Mouse (Mus musculus) MEL (cell line): ENCODE data around the gene Hoxa11. TPM values are rescaled to one million over a fixed set of nuclear protein-coding genes. Genes with fewer than 3 reads are reported as not detected.

Experiments used
- DNase-seq: peaks from one replicate; pipeline ENCODE4 v3.0.0; 2011; ENCODE audit warnings: low read depth, low spot score
- H3K27ac ChIP-seq: 2 replicates; pipeline ENCODE4 v1.5.1; 2012; ENCODE audit warnings: low read depth, mild to moderate bottlenecking, control low read depth, low read length, moderate library complexity; ENCODE audit not compliant: control insufficient read depth
- H3K27me3 ChIP-seq, 2 experiments: fragments of 150-350 bp in 1 of 2; sonication (generic) in 1 of 2; 2 replicates each; pipeline ENCODE4 v1.6.1; 2012; ENCODE audit warnings: low read length in 2 of 2, mild to moderate bottlenecking in 2 of 2, improper control_type of control experiment in 1 of 2, moderate library complexity in 1 of 2; ENCODE audit not compliant: insufficient read depth in 2 of 2, control insufficient read depth in 1 of 2
- H3K36me3 ChIP-seq, 2 experiments: 2 replicates each; pipeline ENCODE4 v1.6.1; 2012 to 2014; ENCODE audit warnings: low read length in 2 of 2, improper control_type of control experiment in 1 of 2, inconsistent platforms in 1 of 2, mild to moderate bottlenecking in 1 of 2; ENCODE audit not compliant: insufficient read depth in 2 of 2, control insufficient read depth in 1 of 2
- H3K4me1 ChIP-seq, 2 experiments: fragments of 150-350 bp in 1 of 2; sonication (generic) in 1 of 2; 2 replicates each; pipeline ENCODE4 v1.6.1; 2012; ENCODE audit warnings: low read length in 2 of 2, improper control_type of control experiment in 1 of 2, mild to moderate bottlenecking in 1 of 2; ENCODE audit not compliant: insufficient read depth in 2 of 2, control insufficient read depth in 1 of 2
- H3K4me3 ChIP-seq, 2 experiments: fragments of 150-350 bp in 1 of 2; sonication (generic) in 1 of 2; 2 replicates each; pipeline ENCODE4 v1.5.1; 2012; ENCODE audit warnings: low read depth in 2 of 2, low read length in 2 of 2, mild to moderate bottlenecking in 2 of 2, moderate library complexity in 2 of 2, control low read depth in 1 of 2, improper control_type of control experiment in 1 of 2; ENCODE audit not compliant: control insufficient read depth in 1 of 2, insufficient read depth in 1 of 2
- H3K79me2 ChIP-seq: 2 replicates; pipeline ENCODE4 v1.6.1; 2012; ENCODE audit warnings: mild to moderate bottlenecking, low read length, moderate library complexity; ENCODE audit not compliant: control insufficient read depth, poor library complexity, insufficient read depth
- H3K9ac ChIP-seq: 2 replicates; pipeline ENCODE4 v1.6.1; 2012; ENCODE audit warnings: low read depth, mild to moderate bottlenecking, control low read depth, low read length, moderate library complexity; ENCODE audit not compliant: control insufficient read depth, poor library complexity, severe bottlenecking
- H3K9me3 ChIP-seq: fragments of 150-350 bp; sonication (generic); replicated peaks from 2 replicates; pipeline ENCODE4 v1.6.1; 2012; ENCODE audit warnings: mild to moderate bottlenecking, low read length, improper control_type of control experiment, moderate library complexity; ENCODE audit not compliant: insufficient read depth
- CHD1 ChIP-seq: IDR thresholded peaks from 2 replicates; pipeline ENCODE4 v1.6.1; 2012; ENCODE audit warnings: low read depth, mild to moderate bottlenecking, inconsistent platforms, low read length, improper control_type of control experiment
- CHD2 ChIP-seq: IDR thresholded peaks from 2 replicates; pipeline ENCODE4 v1.6.1; 2011; ENCODE audit warnings: low read length, improper control_type of control experiment
- E2F4 ChIP-seq: IDR thresholded peaks from 2 replicates; pipeline ENCODE4 v1.6.1; 2011; ENCODE audit warnings: low read depth, low read length, improper control_type of control experiment, borderline replicate concordance
- ELF1 ChIP-seq: IDR thresholded peaks from 2 replicates; pipeline ENCODE4 v1.6.1; 2014; ENCODE audit warnings: low read depth, mild to moderate bottlenecking, inconsistent platforms, low read length, improper control_type of control experiment, moderate library complexity
- ETS1 ChIP-seq: IDR thresholded peaks from 2 replicates; pipeline ENCODE4 v1.6.1; 2012; ENCODE audit warnings: low read depth, mild to moderate bottlenecking, inconsistent platforms, low read length, improper control_type of control experiment, moderate library complexity
- HCFC1 ChIP-seq: IDR thresholded peaks from 2 replicates; pipeline ENCODE4 v1.6.1; 2012; ENCODE audit warnings: low read depth, mild to moderate bottlenecking, inconsistent platforms, low read length, improper control_type of control experiment, moderate library complexity
- JUND ChIP-seq: IDR thresholded peaks from 2 replicates; pipeline ENCODE4 v1.6.1; 2011; ENCODE audit warnings: low read depth, mild to moderate bottlenecking, improper control_type of control experiment, low read length
- MAZ ChIP-seq: IDR thresholded peaks from 2 replicates; pipeline ENCODE4 v1.6.1; 2012; ENCODE audit warnings: low read depth, mild to moderate bottlenecking, inconsistent platforms, low read length, improper control_type of control experiment
- MXI1 ChIP-seq: IDR thresholded peaks from 2 replicates; pipeline ENCODE4 v1.6.1; 2011; ENCODE audit warnings: mild to moderate bottlenecking, low read depth, low read length, improper control_type of control experiment
- MYB ChIP-seq: IDR thresholded peaks from 2 replicates; pipeline ENCODE4 v1.6.1; 2011; ENCODE audit warnings: mild to moderate bottlenecking, low read depth, low read length, improper control_type of control experiment
- MYC ChIP-seq: IDR thresholded peaks from 2 replicates; pipeline ENCODE4 v1.6.1; 2011; ENCODE audit warnings: low read depth, mild to moderate bottlenecking, low read length, improper control_type of control experiment, moderate library complexity
- NELFE ChIP-seq: IDR thresholded peaks from 2 replicates; pipeline ENCODE4 v1.6.1; 2011; ENCODE audit warnings: low read depth, low read length, improper control_type of control experiment
- POLR2A ChIP-seq, 2 experiments: IDR thresholded peaks; 2 replicates each; pipeline ENCODE4 v1.6.1; 2011 to 2012; ENCODE audit warnings: low read length in 2 of 2, mild to moderate bottlenecking in 2 of 2, control low read depth in 1 of 2, improper control_type of control experiment in 1 of 2, low read depth in 1 of 2, moderate library complexity in 1 of 2; ENCODE audit not compliant: control insufficient read depth in 1 of 2, insufficient read depth in 1 of 2, poor library complexity in 1 of 2
- RCOR1 ChIP-seq: IDR thresholded peaks from 2 replicates; pipeline ENCODE4 v1.6.1; 2012; ENCODE audit warnings: low read depth, mild to moderate bottlenecking, inconsistent platforms, low read length, improper control_type of control experiment
- SIN3A ChIP-seq: IDR thresholded peaks from 2 replicates; pipeline ENCODE4 v1.6.1; 2012; ENCODE audit warnings: low read length, improper control_type of control experiment, inconsistent platforms
- SMC3 ChIP-seq: IDR thresholded peaks from 2 replicates; pipeline ENCODE4 v1.6.1; 2011; ENCODE audit warnings: low read depth, low read length, improper control_type of control experiment
- TBP ChIP-seq: IDR thresholded peaks from 2 replicates; pipeline ENCODE4 v1.8.0; 2011; ENCODE audit warnings: low read depth, low read length, improper control_type of control experiment
- TCF12 ChIP-seq: IDR thresholded peaks from 2 replicates; pipeline ENCODE4 v1.6.1; 2014; ENCODE audit warnings: low read depth, mild to moderate bottlenecking, inconsistent platforms, low read length, improper control_type of control experiment, moderate library complexity
- USF1 ChIP-seq: IDR thresholded peaks from 2 replicates; pipeline ENCODE4 v1.6.1; 2014; ENCODE audit warnings: low read depth, mild to moderate bottlenecking, inconsistent platforms, low read length, improper control_type of control experiment, moderate library complexity
- USF2 ChIP-seq, 2 experiments: IDR thresholded peaks; 2 replicates each; pipeline ENCODE4 v1.6.1; 2011 to 2012; ENCODE audit warnings: improper control_type of control experiment in 2 of 2, low read length in 2 of 2, borderline replicate concordance in 1 of 2, inconsistent platforms in 1 of 2, low read depth in 1 of 2, mild to moderate bottlenecking in 1 of 2; ENCODE audit not compliant: insufficient read depth in 1 of 2
- polyA plus RNA-seq, 2 experiments: library from polyadenylated mRNA; stranded (reverse) in 1 of 2; unstranded in 1 of 2; fragments of >175 nt in 1 of 2; fragments of >200 nt in 1 of 2; gene quantifications; 2 replicates each; pipeline versions ENCODE4 v1.2.1 to v1.2.4; 2012; ENCODE audit warnings: low replicate concordance in 2 of 2, low read depth in 1 of 2; ENCODE audit not compliant: insufficient read length in 2 of 2, insufficient read depth in 1 of 2, missing spikeins in 1 of 2
- total RNA-seq: library from RNA; depleted of rRNA; stranded (reverse); fragments of 300-350 nt; gene quantifications from 2 replicates; pipeline ENCODE4 v1.2.3, GENCODE M21; 2012

Gene Hoxa11
- total and polyA plus RNA-seq, 3 experiments: not detected

DNA sequence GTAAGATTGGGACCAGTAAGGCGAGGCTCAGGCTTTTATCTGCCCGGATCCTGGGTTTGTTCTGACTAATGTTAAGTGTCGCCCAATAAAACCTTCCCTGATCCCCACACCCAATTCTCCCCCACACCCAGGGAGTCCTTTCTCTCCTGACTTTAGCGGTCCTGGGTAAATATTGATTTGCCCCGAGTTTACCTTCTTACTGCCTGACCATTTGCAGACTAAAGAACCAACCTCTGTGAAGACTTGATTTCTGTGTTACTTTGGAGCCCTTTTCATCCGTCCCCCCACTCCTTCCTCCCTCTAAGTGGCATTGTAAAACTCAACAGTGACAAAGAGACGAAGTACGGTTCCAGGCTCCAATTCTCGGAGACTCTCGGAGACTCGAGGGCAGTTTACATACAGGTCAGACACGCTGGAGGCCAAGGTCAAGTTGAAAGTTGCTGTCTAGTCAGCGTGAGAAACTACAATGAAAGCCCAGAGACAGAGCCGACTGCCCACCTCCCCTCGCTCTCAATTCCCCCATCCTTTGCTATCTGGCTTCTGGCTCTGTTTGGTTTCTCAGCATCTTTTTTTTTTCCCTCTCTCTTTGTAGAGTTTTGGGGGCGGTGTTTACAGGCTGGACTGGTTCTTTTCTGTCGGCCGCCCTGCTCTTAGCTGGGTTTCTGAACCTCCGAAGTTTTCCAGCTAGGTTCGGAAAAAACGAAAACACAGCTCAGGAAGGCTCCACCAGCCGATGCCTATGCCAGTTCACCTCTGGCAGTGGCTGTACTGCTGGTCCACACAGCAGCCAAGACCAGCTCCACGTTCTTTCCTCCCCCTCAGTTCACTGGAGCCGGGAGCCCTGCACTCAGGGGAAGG, 17.1 kb upstream of the Hoxa11 start:
- no peak overlapping the region for H3K9ac ChIP-seq
- no peaks in the 10 kb centered on the region for H3K79me2 ChIP-seq
- TF ChIP-seq TBP (no peak), NELFE (no peak), MYC (no peak), MAZ (no peak), RCOR1 (no peak)
- H3K4me1 ChIP-seq: no peaks in the 10 kb centered on the region
- H3K4me3 ChIP-seq: no peak overlapping the region
- H3K27ac ChIP-seq: no peak overlapping the region
- H3K36me3 ChIP-seq: no peaks in the 10 kb centered on the region
- no peaks in the 10 kb centered on the region for H3K27me3 ChIP-seq
- H3K9me3 ChIP-seq: no peaks in the 10 kb centered on the region
- no peak for DNase-seq

DNA sequence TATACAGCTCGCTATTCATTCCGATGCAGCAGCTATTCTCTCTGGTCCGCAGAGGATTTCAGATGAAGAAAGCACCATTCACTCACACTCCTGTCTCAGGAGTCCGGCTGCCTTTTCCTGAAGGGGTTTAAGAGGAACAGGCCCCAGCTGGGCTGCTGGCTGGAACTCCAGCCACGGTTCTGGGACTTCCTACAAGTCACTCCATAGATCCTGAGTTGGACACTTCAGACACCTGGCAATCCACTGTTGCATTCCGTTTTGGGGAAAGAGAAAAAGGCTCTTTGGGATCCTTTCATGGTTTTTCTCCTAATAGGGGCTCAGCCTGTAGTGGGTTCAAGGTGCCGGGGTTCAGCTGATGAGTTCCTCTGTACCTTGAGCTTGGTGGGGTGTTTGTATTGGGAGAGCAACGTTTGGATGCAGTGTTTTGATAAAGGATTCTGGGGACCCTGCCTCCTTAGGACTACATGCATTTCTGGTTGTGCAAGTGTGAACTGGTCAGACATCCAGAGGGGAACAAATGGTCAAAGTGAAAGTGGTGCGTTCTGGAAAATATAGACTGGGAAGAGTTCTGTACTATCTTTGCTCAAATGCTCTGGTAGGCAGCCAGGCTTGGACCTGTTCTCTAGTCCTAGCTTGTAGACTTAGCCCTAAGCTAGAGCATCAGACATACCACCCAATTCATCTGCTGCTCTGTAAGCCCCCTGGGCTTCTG, 16.3 kb upstream of the Hoxa11 start:
- H3K27me3 ChIP-seq: no peaks in the 10 kb centered on the region
- no peak for DNase-seq
- TF ChIP-seq MAZ (no peak), MXI1 (no peak), TCF12 (no peak), MYB (no peak), USF2 (IDR thresholded peaks at IDR 0.05; ENCODE audit: borderline replicate concordance in 1 of 2, insufficient read depth in 1 of 2, low read depth in 1 of 2, low read length in 2 of 2) (no peak), E2F4 (no peak), JUND (no peak), USF1 (no peak), POLR2A (IDR thresholded peaks at IDR 0.05; ENCODE audit: control insufficient read depth in 1 of 2, insufficient read depth in 1 of 2, low read depth in 1 of 2, low read length in 2 of 2, poor library complexity in 1 of 2) (no peak), SIN3A (no peak), HCFC1 (no peak), CHD1 (no peak), SMC3 (no peak), ELF1 (no peak), ETS1 (no peak), CHD2 (no peak), RCOR1 (no peak)

More for the DNA sequence above, 16.3 kb upstream of the Hoxa11 start:
- no peaks in the 10 kb centered on the region for H3K79me2 ChIP-seq
- no peak overlapping the region for H3K4me3 ChIP-seq
- no peaks in the 10 kb centered on the region for H3K36me3 ChIP-seq
- H3K9me3 ChIP-seq: no peaks in the 10 kb centered on the region
- H3K4me1 ChIP-seq: no peaks in the 10 kb centered on the region
- no peak overlapping the region for H3K27ac ChIP-seq
- no peak overlapping the region for H3K9ac ChIP-seq
